In the genomic region with DNA sequence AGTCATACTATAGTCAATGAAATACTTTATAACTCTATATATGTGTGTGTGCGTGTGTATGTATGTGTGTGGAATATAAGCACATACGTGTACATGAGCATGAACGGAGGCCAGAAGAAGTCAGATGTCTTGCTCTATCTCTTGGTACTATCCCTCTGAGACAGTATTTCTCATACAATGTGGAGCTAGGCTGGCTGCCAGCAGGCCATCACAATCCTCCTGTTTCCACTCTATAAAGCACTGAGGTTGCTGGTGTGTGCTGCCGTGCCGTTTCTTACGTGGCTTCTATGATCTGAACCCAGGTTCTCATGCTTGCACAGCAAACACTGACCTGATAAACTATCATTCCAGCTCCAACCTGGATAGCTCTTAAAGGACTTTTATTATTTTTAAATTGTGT, we compare ENCODE assay signal across 35 mouse cellular contexts.
"Had no signal": no experiment of that assay in that cellular context is flagged by ENCODE, and none has a peak within 500 bp of the region (broad histone marks: within the 10 kb centered on the region; RNA-seq: fewer than 3 reads in every experiment).

No protein-coding gene starts in this region.

- H3K9me3 ChIP-seq: heart, embryonic 10.5 days; heart, embryonic 12.5 days; heart, embryonic 13.5 days; heart, embryonic 15.5 days; hindbrain, embryonic 10.5 days; hindbrain, embryonic 12.5 days; hindbrain, embryonic 13.5 days; hindbrain, embryonic 15.5 days; intestine, embryonic 15.5 days; kidney, embryonic 15.5 days had no signal

- ATAC-seq: hindbrain, embryonic 16.5 days; hindbrain, postnatal 0 days; inflammation-experienced regulatory T-cells, adult 6 months; intestine, embryonic 15.5 days; intestine, embryonic 16.5 days; intestine, postnatal 0 days had no signal

- H3K4me3 ChIP-seq: heart, embryonic 10.5 days; heart, embryonic 12.5 days; heart, embryonic 13.5 days; heart, embryonic 15.5 days; hindbrain, embryonic 10.5 days; hindbrain, embryonic 12.5 days; hindbrain, embryonic 13.5 days; hindbrain, embryonic 15.5 days; intestine, embryonic 15.5 days; kidney, embryonic 15.5 days; layer of hippocampus, adult 2 months had no signal

- H3K4me2 ChIP-seq: heart, embryonic 11.5 days; heart, embryonic 12.5 days; heart, embryonic 13.5 days; heart, embryonic 15.5 days; hindbrain, embryonic 12.5 days; hindbrain, embryonic 13.5 days; hindbrain, embryonic 14.5 days; hindbrain, embryonic 15.5 days; intestine, embryonic 15.5 days; kidney, embryonic 15.5 days had no signal

- H3K4me1 ChIP-seq: heart, embryonic 10.5 days; heart, embryonic 12.5 days; heart, embryonic 13.5 days; heart, embryonic 15.5 days; hindbrain, embryonic 10.5 days; hindbrain, embryonic 12.5 days; hindbrain, embryonic 13.5 days; hindbrain, embryonic 15.5 days; intestine, embryonic 15.5 days; kidney, embryonic 15.5 days had no signal

- H3K27ac ChIP-seq: heart, embryonic 10.5 days; heart, embryonic 13.5 days; heart, embryonic 15.5 days; hindbrain, embryonic 10.5 days; hindbrain, embryonic 12.5 days; hindbrain, embryonic 13.5 days; hindbrain, embryonic 14.5 days; hindbrain, embryonic 15.5 days; hindbrain, postnatal 0 days; intestine, embryonic 15.5 days; kidney, embryonic 15.5 days; kidney, postnatal 0 days; layer of hippocampus, adult 2 months had no signal

- H3K27me3 ChIP-seq: heart, embryonic 12.5 days; heart, embryonic 13.5 days; heart, embryonic 15.5 days; hindbrain, embryonic 12.5 days; hindbrain, embryonic 13.5 days; hindbrain, embryonic 15.5 days; intestine, embryonic 15.5 days; kidney, embryonic 15.5 days had no signal

- H3K36me3 ChIP-seq: heart, embryonic 10.5 days; heart, embryonic 12.5 days; heart, embryonic 13.5 days; heart, embryonic 15.5 days; hindbrain, embryonic 10.5 days; hindbrain, embryonic 12.5 days; hindbrain, embryonic 13.5 days; hindbrain, embryonic 15.5 days; intestine, embryonic 15.5 days; kidney, embryonic 15.5 days had no signal

- H3K9ac ChIP-seq: heart, embryonic 12.5 days; heart, embryonic 13.5 days; heart, embryonic 15.5 days; hindbrain, embryonic 12.5 days; hindbrain, embryonic 13.5 days; hindbrain, embryonic 14.5 days; hindbrain, embryonic 15.5 days; intestine, embryonic 15.5 days; kidney, embryonic 15.5 days had no signal

- DNase-seq: heart, postnatal 10 days; heart, postnatal 14 days; heart, postnatal 36 days; heart, postnatal 4 days; kidney, adult 11 months; kidney, adult 18-20 months; kidney, adult 2 months; kidney, adult 8-10 months; kidney, adult 9 months; kidney, postnatal 10 days; kidney, postnatal 14 days; kidney, postnatal 25 days; kidney, postnatal 36 days; kidney, postnatal 4 days; layer of hippocampus, adult 9-11 months; layer of hippocampus, postnatal 36 days had no signal
